In genomic region chr10:127631261-127632214, GRCm38 (mm10) we compare ENCODE assay signal across 10 mouse cellular contexts. TPM values are rescaled to one million over a fixed set of nuclear protein-coding genes. Genes with fewer than 3 reads are reported as not detected.
DNase-seq lines count a peak whose midpoint lies in the region; ATAC-seq lines count a peak whose summit lies in the region.
"Had no signal": no experiment of that assay in that cellular context is flagged by ENCODE, and none has a peak within 500 bp of the region (broad histone marks: within the 10 kb centered on the region; RNA-seq: fewer than 3 reads in every experiment).

No protein-coding gene starts in this region.

- ATAC-seq in megakaryocyte progenitor cell, adult 5-6 weeks (replicated peaks; ENCODE audit: poor library complexity), result peak; percentile 87

- peak; percentile 74 for DNase-seq in layer of hippocampus, adult 9-11 months
- no peak for DNase-seq in layer of hippocampus, adult 18-20 months (ENCODE audit: low spot score in 2 of 2)
- DNase-seq in adipocyte (ENCODE audit: low spot score), result peak; percentile 45
- peak; percentile 57 for DNase-seq in heart, adult 8-10 months (ENCODE audit: low spot score)
- DNase-seq in cerebellum, adult 9-11 months, result no peak
- DNase-seq in c-Kit-positive CD71-positive TER-119-positive erythroid progenitor cells, embryonic 14.5 days (ENCODE audit: low spot score), result no peak
- no peak for DNase-seq in right cerebral cortex, postnatal 25 days
- DNase-seq: cerebellum, postnatal 14 days; thymus, postnatal 14 days had no signal

RNA-seq across cellular contexts. Expression of gene Lrp1, which starts 10.6 kb away (rescaled TPM):
- total RNA-seq in layer of hippocampus, adult 18-20 months (2021), result 100 to 1,000 TPM; 284 to 294 TPM
- 10 to 100 TPM; 64.0 to 88.9 (median 74.0) TPM for total RNA-seq in heart, adult 8-10 months (2022)
- total RNA-seq in megakaryocyte progenitor cell, adult 5-6 weeks (2015), result 9.8 and 10.0 TPM in 2 replicates
- total RNA-seq in megakaryocyte progenitor cell, adult 5-6 weeks (2017), result 4.5 and 7.3 TPM in 2 replicates

RNA-seq across cellular contexts. Expression of gene Stat6, which starts 11.2 kb away (rescaled TPM):
- 1 to 10 TPM; 5.7 to 7.3 TPM for total RNA-seq in layer of hippocampus, adult 18-20 months (2021)
- 10 to 100 TPM; 38.4 to 43.7 (median 43.2) TPM for total RNA-seq in heart, adult 8-10 months (2022)
- 27.3 and 29.6 TPM in 2 replicates for total RNA-seq in megakaryocyte progenitor cell, adult 5-6 weeks (2015)
- total RNA-seq in megakaryocyte progenitor cell, adult 5-6 weeks (2017), result 38.9 and 42.7 TPM in 2 replicates

RNA-seq across cellular contexts. Expression of gene Nemp1, which starts 35.2 kb away (rescaled TPM):
- 1 to 10 TPM; 6.6 to 6.7 TPM for total RNA-seq in layer of hippocampus, adult 18-20 months (2021)
- total RNA-seq in heart, adult 8-10 months (2022), result 1 to 10 TPM; 3.0 to 5.1 (median 3.6) TPM
- 15.7 and 19.8 TPM in 2 replicates for total RNA-seq in megakaryocyte progenitor cell, adult 5-6 weeks (2015)
- 17.8 and 25.3 TPM in 2 replicates for total RNA-seq in megakaryocyte progenitor cell, adult 5-6 weeks (2017)

RNA-seq across cellular contexts. Expression of gene Nab2, which starts 36.8 kb away (rescaled TPM):
- total RNA-seq in layer of hippocampus, adult 18-20 months (2021), result 10 to 100 TPM; 54.8 to 55.6 TPM
- 10 to 100 TPM in 1 of 4 experiments, 1 to 10 TPM in 3; 5.0 to 10.3 (median 6.6) TPM for total RNA-seq in heart, adult 8-10 months (2022)
- total RNA-seq in megakaryocyte progenitor cell, adult 5-6 weeks (2015), result 2.4 and 2.6 TPM in 2 replicates
- 3.4 and 5.2 TPM in 2 replicates for total RNA-seq in megakaryocyte progenitor cell, adult 5-6 weeks (2017)

Comparison
In these comparisons a context has a peak if more than half of its experiments do, and no peak if none do; other contexts are left out.
1. DNase-seq: peak in layer of hippocampus, adult 9-11 months (single experiment), adipocyte (single experiment) and heart, adult 8-10 months (single experiment); none in layer of hippocampus, adult 18-20 months (0 of 2), cerebellum, adult 9-11 months (single experiment), c-Kit-positive CD71-positive TER-119-positive erythroid progenitor cells, embryonic 14.5 days (single experiment) and right cerebral cortex, postnatal 25 days (single experiment).
2. RNA of gene Lrp1, which starts 10.6 kb away (total RNA-seq): 284 to 294 TPM in layer of hippocampus, adult 18-20 months and 64.0 to 88.9 TPM in heart, adult 8-10 months; 4.5 to 10.0 TPM in megakaryocyte progenitor cell, adult 5-6 weeks; every median in the first group is over 4 times any median in the second.